ENCODE assay signal across 8 mouse cellular contexts in genomic region chr6:86020948-86021347, GRCm38 (mm10). TPM values are rescaled to one million over a fixed set of nuclear protein-coding genes. Genes with fewer than 3 reads are reported as not detected.
A peak's percentile ranks its signal among the peaks of the same experiment; 100 is the strongest.
DNase-seq lines count a peak whose midpoint lies in the region; ATAC-seq lines count a peak whose summit lies in the region.
"Had no signal": no experiment of that assay in that cellular context is flagged by ENCODE, and none has a peak within 500 bp of the region (broad histone marks: within the 10 kb centered on the region; RNA-seq: fewer than 3 reads in every experiment).

No protein-coding gene starts in this region.

- H3K36me3 ChIP-seq in hindbrain, embryonic 11.5 days (ENCODE audit: control insufficient read depth, insufficient read depth, low read length) = no peaks in the 10 kb centered on the region
- H3K36me3 ChIP-seq in hindbrain, embryonic 12.5 days = no peaks in the 10 kb centered on the region

- no peak overlapping the region for H3K4me2 ChIP-seq in hindbrain, embryonic 11.5 days (replicated peaks; ENCODE audit: low read depth, low read length)
- H3K4me2 ChIP-seq in hindbrain, embryonic 12.5 days (replicated peaks) = no peak overlapping the region

- WGBS in hindbrain, embryonic 11.5 days = 19% methylated on average over 3 of the region's 3 CpGs
- WGBS in hindbrain, embryonic 12.5 days = 25% methylated on average over 3 of the region's 3 CpGs

- H3K4me3 ChIP-seq in hindbrain, embryonic 11.5 days (ENCODE audit: low read depth, low read length) = no peak overlapping the region
- H3K4me3 ChIP-seq in hindbrain, embryonic 12.5 days = no peak overlapping the region

- no peaks in the 10 kb centered on the region for H3K27me3 ChIP-seq in hindbrain, embryonic 11.5 days (ENCODE audit: control insufficient read depth, insufficient read depth, low read length)
- H3K27me3 ChIP-seq in hindbrain, embryonic 12.5 days = no peaks in the 10 kb centered on the region

- no peaks in the 10 kb centered on the region for H3K9me3 ChIP-seq in hindbrain, embryonic 11.5 days (ENCODE audit: control insufficient read depth, low read length)
- no peaks in the 10 kb centered on the region for H3K9me3 ChIP-seq in hindbrain, embryonic 12.5 days (replicated peaks)

- no peaks in the 10 kb centered on the region for H3K4me1 ChIP-seq in hindbrain, embryonic 11.5 days (replicated peaks; ENCODE audit: control insufficient read depth, insufficient read depth, low read length)
- H3K4me1 ChIP-seq in hindbrain, embryonic 12.5 days = no peaks in the 10 kb centered on the region

- DNase-seq in hindbrain, embryonic 11.5 days (ENCODE audit: low spot score) = peak; percentile 74
- peak; percentile 58 to 63 for DNase-seq in B cell, adult 2 months
- peak; percentile 48 for DNase-seq in adrenal gland, postnatal 14 days
- peak; percentile 62 for DNase-seq in induced T-regulatory cell, adult 2 months (ENCODE audit: low read depth)
- peak; percentile 49 for DNase-seq in naive thymus-derived CD4-positive, alpha-beta T cell, adult 2 months (ENCODE audit: low read depth)
- no peak for DNase-seq in layer of hippocampus, adult 8-10 months (ENCODE audit: low spot score in 2 of 2)

- no peak for ATAC-seq in hindbrain, embryonic 11.5 days (ENCODE audit: low FRiP score)
- no peak for ATAC-seq in hindbrain, embryonic 12.5 days (ENCODE audit: low FRiP score)

- no peak overlapping the region for H3K9ac ChIP-seq in hindbrain, embryonic 11.5 days (ENCODE audit: low read depth, low read length)
- H3K9ac ChIP-seq in hindbrain, embryonic 12.5 days = no peak overlapping the region

- H3K27ac ChIP-seq in hindbrain, embryonic 11.5 days (ENCODE audit: low read depth, low read length) = no peak overlapping the region
- no peak overlapping the region for H3K27ac ChIP-seq in hindbrain, embryonic 12.5 days

RNA-seq across cellular contexts. Expression of gene Figla, which starts 5.0 kb away (rescaled TPM):
- not detected in 2 replicates for polyA plus RNA-seq in hindbrain, embryonic 11.5 days (2014; fragmentation: Nextera tagmentation; extraction: Ambion mirVana)
- not detected in 2 replicates for polyA plus RNA-seq in hindbrain, embryonic 12.5 days (2016; fragmentation: Nextera tagmentation; extraction: Ambion mirVana)
- total RNA-seq in adrenal gland, postnatal 14 days (2021) = not detected in 2 replicates
- total RNA-seq in layer of hippocampus, adult 8-10 months (2022) = not detected
- polyA plus RNA-seq: liver, embryonic 16.5 days had no signal

RNA-seq across cellular contexts. Expression of gene Add2, which starts 7.5 kb away (rescaled TPM):
- 67.2 and 68.4 TPM in 2 replicates for polyA plus RNA-seq in hindbrain, embryonic 11.5 days (2014; fragmentation: Nextera tagmentation; extraction: Ambion mirVana)
- polyA plus RNA-seq in hindbrain, embryonic 12.5 days (2016; fragmentation: Nextera tagmentation; extraction: Ambion mirVana) = 115 and 119 TPM in 2 replicates
- 5.2 and 6.1 TPM in 2 replicates for total RNA-seq in adrenal gland, postnatal 14 days (2021)
- total RNA-seq in layer of hippocampus, adult 8-10 months (2022) = 100 to 1,000 TPM; 231 to 268 (median 258) TPM

RNA-seq across cellular contexts. Expression of gene Dusp11, which starts 59.5 kb away (rescaled TPM):
- polyA plus RNA-seq in hindbrain, embryonic 11.5 days (2014; fragmentation: Nextera tagmentation; extraction: Ambion mirVana) = 45.8 and 54.3 TPM in 2 replicates
- polyA plus RNA-seq in hindbrain, embryonic 12.5 days (2016; fragmentation: Nextera tagmentation; extraction: Ambion mirVana) = 54.4 and 60.4 TPM in 2 replicates
- 115 and 124 TPM in 2 replicates for total RNA-seq in adrenal gland, postnatal 14 days (2021)
- total RNA-seq in layer of hippocampus, adult 8-10 months (2022) = 100 to 1,000 TPM in 1 of 4 experiments, 10 to 100 TPM in 3; 67.2 to 128 (median 86.1) TPM

Comparison
In these comparisons a context has a peak if more than half of its experiments do, and no peak if none do; other contexts are left out.
1. DNase-seq: peak in hindbrain, embryonic 11.5 days (single experiment), B cell, adult 2 months (2 of 2), adrenal gland, postnatal 14 days (single experiment), induced T-regulatory cell, adult 2 months (single experiment) and naive thymus-derived CD4-positive, alpha-beta T cell, adult 2 months (single experiment); none in layer of hippocampus, adult 8-10 months (0 of 2).
2. RNA of gene Add2, which starts 7.5 kb away (total RNA-seq): 231 to 268 TPM in layer of hippocampus, adult 8-10 months; 5.2 to 6.1 TPM in adrenal gland, postnatal 14 days; every median in the first group is over 10 times any median in the second.